Mouse (Mus musculus): ENCODE data around the gene Clk2. TPM values are rescaled to one million over a fixed set of nuclear protein-coding genes. Genes with fewer than 3 reads are reported as not detected.
"Not testable (repeated sequence)": the region's sequence is repeated elsewhere in the genome, so short reads cannot be mapped to it uniquely, and the experiment has no call there.

Clk2 gene
- total RNA-seq, 2 experiments from 2014 or later, result 45.6 to 46.3 TPM

DNA sequence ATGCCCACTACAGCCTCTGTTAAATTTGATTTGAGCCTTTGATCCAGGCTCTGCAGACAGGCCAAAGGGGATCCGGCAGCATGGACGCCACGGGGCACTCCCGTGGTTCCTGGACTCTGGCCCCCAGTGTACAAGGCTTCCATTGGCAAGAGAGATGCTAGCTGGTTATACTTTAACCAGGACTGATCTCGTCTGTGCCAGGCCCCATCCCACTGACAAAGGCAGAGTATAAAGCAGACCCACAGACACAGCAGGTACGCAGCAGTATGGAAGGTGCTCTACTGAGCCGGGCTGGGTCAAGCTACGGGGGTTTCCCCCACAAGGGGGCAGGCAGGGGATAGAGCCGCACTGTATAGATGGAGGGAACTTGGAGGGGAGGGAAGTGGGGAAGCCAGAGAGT is 28.2 kb upstream of the Clk2 start:
- intact Hi-C loops (cut with DNase I), result no loop called here
- no peak for TF ChIP-seq CTCF (IDR thresholded peaks at IDR 0.05)
- H3K4me3 ChIP-seq, result no peak overlapping the region
- H3K27ac ChIP-seq, result no peak overlapping the region
- no peak for DNase-seq (ENCODE audit: extremely low spot score in 1 of 2, low spot score in 2 of 2)

DNA sequence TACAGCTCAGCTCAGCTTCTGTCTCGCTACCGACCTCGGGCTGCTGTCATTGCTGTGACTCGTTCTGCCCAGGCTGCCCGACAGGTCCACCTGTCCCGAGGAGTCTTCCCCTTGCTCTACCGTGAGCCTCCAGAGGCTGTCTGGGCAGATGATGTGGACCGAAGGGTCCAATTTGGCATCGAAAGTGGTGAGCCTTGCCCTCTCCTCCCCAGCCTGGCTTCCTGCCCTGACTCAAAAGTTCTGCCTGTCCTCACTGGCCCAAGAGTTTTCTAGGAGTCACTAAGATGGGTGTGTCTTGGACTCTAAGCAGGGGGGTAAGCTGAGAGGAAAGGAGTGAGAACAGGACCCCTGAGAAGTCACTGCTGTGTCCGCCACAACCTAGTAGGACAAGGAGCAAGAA is 19.8 kb upstream of the Clk2 start:
- Histone ChIP-seq H3K4me3 (no peak overlapping the region), H3K27ac (no peak overlapping the region)
- no peak for TF ChIP-seq CTCF (IDR thresholded peaks at IDR 0.05)
- intact Hi-C loops (cut with DNase I), result no loop called here
- DNase-seq (ENCODE audit: extremely low spot score in 1 of 2, low spot score in 2 of 2), result no peak

DNA sequence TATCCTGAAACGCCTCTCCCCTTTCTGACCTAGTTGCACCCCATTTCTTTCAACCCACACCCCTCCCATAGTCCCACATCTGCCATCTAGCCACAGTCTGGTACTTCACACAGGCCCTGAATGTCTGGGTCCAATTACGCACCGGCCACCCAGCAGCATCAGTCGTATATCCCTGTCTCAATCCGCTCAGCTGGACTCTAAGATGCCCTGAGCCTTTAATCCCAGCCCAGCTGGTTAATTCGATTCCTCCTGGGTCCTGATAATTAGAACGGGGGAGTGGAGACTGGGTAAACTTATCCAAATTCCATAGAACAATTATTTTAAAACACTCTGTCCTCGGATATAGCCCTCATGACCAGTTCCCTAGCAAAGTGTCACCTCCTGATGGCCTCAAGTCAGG is 19.0 kb upstream of the Clk2 start:
- no peak for TF ChIP-seq CTCF (IDR thresholded peaks at IDR 0.05)
- DNase-seq (ENCODE audit: extremely low spot score in 1 of 2, low spot score in 2 of 2), result no peak
- Histone ChIP-seq H3K27ac (no peak overlapping the region), H3K4me3 (no peak overlapping the region)
- intact Hi-C loops (cut with DNase I), result no loop called here

DNA sequence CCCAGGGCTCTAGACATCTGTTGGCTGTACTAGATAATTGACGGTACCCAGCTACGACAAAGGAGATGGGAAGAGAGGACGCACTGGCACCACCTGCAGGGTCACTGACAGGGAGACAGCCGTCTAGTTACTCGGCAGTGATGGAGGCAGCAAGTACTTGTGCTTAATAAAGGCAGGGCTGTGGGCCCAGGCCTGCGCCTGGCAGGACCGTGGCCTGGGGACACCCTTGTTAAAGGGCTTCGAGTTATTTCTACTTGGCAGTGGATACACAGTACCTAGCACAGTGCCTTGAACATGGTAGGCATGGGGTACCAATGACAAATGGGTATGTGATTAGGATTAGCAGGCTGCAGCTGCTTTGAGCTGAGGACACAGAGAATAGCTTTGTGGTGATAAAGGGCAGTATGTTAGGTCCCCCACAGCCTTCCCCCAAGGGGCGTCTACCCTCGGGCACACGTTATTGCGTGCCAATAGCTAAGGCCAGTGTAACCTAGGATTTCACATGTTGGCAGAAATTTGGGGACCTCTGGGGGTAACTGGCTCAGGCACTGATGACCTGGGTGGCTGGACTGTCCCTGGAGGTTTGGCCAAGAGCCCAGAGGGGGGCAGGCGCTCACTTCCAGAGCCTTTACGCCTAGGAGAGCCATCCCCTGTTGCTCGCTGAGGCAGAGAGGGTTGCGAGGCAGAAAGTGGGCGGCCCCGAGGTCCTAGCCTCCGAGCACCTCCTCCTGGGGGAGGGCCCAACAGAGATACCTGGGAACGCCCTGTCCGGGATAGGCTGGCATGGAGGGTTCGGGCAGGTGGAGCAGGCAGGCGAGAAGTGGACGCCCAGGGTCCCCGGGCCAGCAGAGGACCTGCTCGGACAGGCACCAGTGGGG is 17.3 kb upstream of the Clk2 start:
- no peak overlapping the region for H3K4me3 ChIP-seq
- DNase-seq (ENCODE audit: extremely low spot score in 1 of 2, low spot score in 2 of 2), result no peak
- intact Hi-C loops (cut with DNase I), result no loop called here
- H3K27ac ChIP-seq, result no peak overlapping the region
- TF ChIP-seq CTCF (IDR thresholded peaks at IDR 0.05), result no peak

DNA sequence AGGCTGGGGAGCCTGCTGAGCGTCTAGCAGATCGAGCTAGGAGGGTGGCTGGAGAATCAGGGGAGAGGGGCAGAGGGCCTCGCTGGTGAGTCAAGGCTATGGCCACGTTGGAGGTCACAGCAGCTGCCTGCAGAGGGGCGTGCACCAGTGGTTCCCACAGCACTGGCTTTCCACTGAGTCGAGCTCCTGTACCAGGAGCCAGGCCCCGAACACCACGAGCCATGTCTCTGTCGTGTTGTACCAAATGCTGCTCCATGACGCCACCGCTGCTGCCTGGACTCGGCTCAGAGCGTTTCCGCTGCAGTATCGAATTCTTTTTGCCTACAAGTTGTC is 16.6 kb upstream of the Clk2 start:
- intact Hi-C loops (cut with DNase I), result no loop called here
- no peak for TF ChIP-seq CTCF (IDR thresholded peaks at IDR 0.05)
- H3K27ac ChIP-seq, result no peak overlapping the region
- no peak overlapping the region for H3K4me3 ChIP-seq
- no peak for DNase-seq (ENCODE audit: extremely low spot score in 1 of 2, low spot score in 2 of 2)

DNA sequence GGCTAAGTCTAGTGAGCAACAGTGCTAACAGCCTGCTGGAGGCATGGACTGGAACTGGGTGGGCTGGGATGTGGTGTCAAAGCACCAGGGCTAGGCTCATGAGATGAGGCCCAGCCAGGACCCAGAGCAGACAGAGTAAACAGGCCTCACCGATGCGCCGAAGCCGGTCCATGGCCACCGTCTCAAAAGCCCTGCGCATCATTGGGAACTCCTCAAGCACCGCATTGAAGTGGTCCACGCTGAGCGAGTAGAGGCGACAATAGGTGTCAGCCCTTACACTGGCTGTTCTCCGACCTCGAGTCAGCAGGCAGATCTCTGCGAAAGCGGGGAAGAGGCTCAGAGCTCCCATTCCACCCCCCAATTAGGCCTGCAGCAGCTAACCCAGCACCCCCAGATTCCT is 16.0 kb upstream of the Clk2 start:
- intact Hi-C loops (cut with DNase I), result no loop called here
- no peak overlapping the region for H3K4me3 ChIP-seq
- no peak for DNase-seq (ENCODE audit: extremely low spot score in 1 of 2, low spot score in 2 of 2)
- no peak for TF ChIP-seq CTCF (IDR thresholded peaks at IDR 0.05)
- no peak overlapping the region for H3K27ac ChIP-seq

DNA sequence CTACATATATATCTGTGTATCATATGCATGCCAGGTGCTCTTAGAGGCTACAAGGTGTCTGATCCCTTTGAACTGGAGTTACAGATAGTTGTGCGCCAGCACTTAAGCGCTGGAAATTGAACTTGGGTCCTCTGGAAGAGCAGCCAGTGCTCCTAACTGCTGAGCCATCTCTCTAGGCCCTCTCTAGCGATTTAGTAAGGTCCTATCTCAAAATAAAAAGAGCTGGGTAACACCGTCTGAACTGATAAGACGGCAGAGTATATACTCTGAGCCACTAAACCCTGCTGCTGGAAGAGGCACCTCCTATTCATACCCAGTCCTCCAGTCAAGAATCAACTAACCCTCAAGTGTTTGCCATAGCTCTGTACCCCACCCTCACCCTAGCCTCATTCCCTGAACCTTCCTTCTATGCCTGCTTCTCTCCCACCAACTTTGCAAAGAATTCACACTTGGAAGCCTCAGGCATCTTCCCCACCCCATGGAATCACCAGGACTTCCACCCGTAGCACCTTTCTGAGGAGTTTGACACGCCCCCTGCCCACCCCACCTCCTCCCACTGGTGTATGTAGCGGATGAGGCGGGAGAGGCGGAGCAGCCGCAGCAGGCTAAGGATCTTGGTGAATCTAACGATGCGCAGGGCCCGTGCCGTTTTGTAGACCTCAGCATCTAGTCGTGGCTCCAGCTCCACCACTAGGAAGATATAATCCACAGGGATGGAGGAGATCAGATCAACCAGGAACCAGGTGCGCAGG is 12.3 kb upstream of the Clk2 start:
- intact Hi-C loops (cut with DNase I), result no loop called here
- DNase-seq (ENCODE audit: extremely low spot score in 1 of 2, low spot score in 2 of 2), result no peak
- no peak overlapping the region for H3K4me3 ChIP-seq
- TF ChIP-seq CTCF (IDR thresholded peaks at IDR 0.05), result no peak
- no peak overlapping the region for H3K27ac ChIP-seq

DNA sequence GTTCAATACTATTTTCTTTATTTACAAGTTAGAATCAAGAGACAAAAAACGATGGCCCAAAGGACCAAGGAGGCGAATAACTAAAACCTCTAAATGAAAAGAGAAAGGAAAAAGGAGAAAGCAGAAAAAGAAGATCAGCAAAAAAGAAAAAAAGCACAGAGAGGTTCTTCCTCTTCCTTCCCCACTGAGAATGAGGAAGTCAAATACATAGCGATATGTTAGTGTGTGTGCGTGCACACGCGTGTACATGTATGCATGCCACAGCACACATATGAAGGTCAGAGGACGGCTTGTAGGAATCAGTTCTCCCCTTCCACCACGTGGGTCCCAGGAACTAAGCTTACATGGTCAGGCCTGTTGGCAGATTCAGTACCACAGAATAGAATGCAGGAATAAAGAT is 7.6 kb upstream of the Clk2 start:
- intact Hi-C loops (cut with DNase I), result loop anchor here (5.0 kb wide), 2 partner anchors 40 to 55 kb away; partner anchors contain the start of genes Fdps and Gm43738
- no peak for DNase-seq (ENCODE audit: extremely low spot score in 1 of 2, low spot score in 2 of 2)
- no peak for TF ChIP-seq CTCF (IDR thresholded peaks at IDR 0.05)
- Histone ChIP-seq H3K4me3 (no peak overlapping the region), H3K27ac (no peak overlapping the region)

DNA sequence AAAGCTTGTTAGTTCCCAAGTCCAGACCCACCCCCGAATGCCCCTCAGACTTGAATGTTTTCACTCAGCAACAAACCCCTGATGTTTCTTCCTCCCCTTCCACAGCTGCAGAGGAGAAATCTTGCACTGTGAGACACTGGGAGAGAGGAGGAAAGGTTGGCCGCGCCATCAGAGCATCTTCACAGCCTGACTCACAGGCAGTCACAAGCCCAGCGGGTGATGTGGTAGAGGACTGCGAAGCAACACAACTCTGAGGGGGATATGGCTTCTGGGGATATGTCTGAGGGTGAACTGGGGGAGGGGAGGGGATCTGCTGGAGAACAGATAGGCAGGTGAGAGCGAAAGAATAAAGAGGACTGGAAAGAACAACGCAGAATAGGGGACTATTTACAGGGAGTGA is 5.9 kb upstream of the Clk2 start:
- DNase-seq (ENCODE audit: extremely low spot score in 1 of 2, low spot score in 2 of 2), result no peak
- TF ChIP-seq CTCF (IDR thresholded peaks at IDR 0.05), result no peak
- Histone ChIP-seq H3K4me3 (peak overlapping the region; percentile 63), H3K27ac (peak overlapping the region; percentile 28; the same call in 1 of the 2 replicates)
- intact Hi-C loops (cut with DNase I), result loop anchor here (5.0 kb wide), 2 partner anchors 41 to 56 kb away; partner anchors contain the start of genes Fdps and Gm43738

DNA sequence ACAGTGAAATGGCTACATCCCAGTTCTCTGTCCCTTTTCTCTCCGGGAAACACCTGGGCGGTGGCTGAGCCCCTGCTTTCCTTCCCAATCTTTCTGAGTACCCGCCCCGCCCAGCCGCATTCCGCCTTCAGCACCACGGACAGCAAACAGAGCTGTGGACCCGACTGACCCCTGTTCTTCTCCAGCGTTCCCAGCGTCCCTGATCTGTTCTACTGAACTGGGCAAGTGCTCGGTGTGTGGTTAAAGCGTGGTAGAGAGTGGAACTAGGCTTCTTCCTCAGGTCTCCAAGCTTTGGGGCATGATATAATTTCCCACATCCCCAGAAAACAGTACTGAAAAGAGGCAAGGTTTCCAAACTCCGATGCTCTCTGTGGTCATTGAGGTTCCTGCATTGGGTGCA is 5.4 kb upstream of the Clk2 start:
- no peak for TF ChIP-seq CTCF (IDR thresholded peaks at IDR 0.05)
- DNase-seq (ENCODE audit: extremely low spot score in 1 of 2, low spot score in 2 of 2), result no peak
- Histone ChIP-seq H3K27ac (peak overlapping the region; percentile 28; the same call in 1 of the 2 replicates), H3K4me3 (peak overlapping the region; percentile 63)
- intact Hi-C loops (cut with DNase I), result loop anchor here (5.0 kb wide), 2 partner anchors 42 to 57 kb away; partner anchors contain the start of genes Fdps and Gm43738

DNA sequence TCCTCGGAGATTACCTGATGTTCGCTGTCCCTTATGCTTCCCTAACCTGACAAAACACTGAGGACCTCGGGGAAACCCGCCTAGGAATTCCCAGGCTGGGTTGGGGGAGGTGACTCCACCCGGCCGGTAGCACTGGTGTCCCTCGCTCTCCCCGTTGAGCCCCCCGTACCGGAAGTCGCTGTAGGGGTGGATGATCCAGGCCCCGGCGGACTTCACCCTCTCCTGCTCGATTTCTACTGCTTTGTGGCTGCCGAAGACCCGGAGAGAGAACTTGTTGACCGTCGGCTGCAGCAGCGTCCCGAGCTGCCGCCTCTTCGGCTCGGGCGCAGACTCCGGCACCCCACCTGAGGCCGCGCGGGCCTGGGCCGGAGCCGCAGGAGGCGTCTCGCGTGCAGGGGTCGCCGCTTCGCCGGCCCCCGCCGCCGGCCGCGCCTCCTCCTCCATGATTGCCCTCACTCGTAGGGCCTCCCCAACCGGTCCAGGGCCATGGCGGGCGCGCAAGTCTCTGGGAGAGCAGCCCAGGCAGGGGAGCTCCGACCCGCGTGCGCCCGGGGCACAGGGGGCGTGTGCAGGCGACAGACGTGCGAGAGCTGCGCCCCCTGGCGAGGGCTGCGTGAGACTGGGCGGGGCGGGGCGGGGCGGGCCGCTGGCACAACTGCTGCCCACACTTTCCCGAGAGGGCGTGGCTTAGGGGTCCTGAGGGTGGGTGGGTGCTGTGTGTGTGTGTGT is 4.8 kb upstream of the Clk2 start, which contains the start of gene Hcn3:
Hcn3 (minus strand) TSS at position 581 of the 729 bp plus-strand sequence.
- peak within 1 kb of the TSS; percentile 28; the same call in 1 of the 2 replicates for H3K27ac ChIP-seq
- TF ChIP-seq CTCF (IDR thresholded peaks at IDR 0.05), result peak; percentile 57
- DNase-seq (ENCODE audit: extremely low spot score in 1 of 2, low spot score in 2 of 2), result peak; percentile 51 to 60
- peak within 1 kb of the TSS; percentile 63 for H3K4me3 ChIP-seq
- intact Hi-C loops (cut with DNase I), result loop anchor here (5.0 to 10.0 kb wide), 3 partner anchors 42 to 215 kb away; partner anchors contain the start of genes Fdps and Gm43738

DNA sequence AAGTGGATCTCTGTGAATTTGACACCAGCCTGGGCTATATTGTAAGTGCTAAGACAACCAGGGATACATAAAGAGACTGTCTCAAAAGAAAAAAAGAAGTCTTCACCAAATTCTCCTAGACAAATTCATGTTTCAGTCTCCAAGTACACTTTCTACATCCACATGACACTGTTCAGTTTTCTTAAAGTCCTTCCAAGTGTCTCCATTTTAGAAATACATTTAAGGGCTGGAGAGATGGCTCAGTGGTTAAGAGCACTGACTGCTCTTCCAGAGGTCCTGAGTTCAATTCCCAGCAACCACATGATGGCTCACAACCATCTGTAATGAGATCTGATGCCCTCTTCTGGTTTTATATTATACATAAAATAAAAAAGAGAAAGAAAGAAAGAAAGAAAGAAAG is 3.4 kb upstream of the Clk2 start:
- not testable (repeated sequence) for H3K4me3 ChIP-seq; DNase-seq (ENCODE audit: extremely low spot score in 1 of 2, low spot score in 2 of 2); H3K27ac ChIP-seq
- intact Hi-C loops (cut with DNase I), result loop anchor here (10.0 kb wide), 1 partner anchor 216 kb away; no protein-coding TSS in a partner anchor
